In the genomic region with DNA sequence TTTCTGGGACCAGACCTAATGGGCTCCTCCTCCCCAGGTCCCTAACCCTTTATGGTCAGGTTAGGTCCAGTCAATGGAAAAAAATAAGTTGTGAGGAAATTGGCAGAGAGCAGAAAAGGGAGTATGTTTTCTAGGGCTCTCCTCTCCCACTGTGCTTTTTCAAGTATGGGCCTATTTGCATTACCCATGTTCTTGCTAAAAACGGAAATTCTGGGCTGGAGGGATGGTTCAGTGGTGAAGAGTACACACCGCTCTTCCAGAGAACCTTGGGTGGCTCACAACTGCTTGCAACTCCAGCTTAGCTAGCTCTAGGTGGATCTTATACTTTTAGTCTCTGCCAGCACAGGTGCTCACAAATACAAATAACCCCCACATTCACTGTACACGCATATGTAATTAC, we compare ENCODE assay signal across 21 mouse cellular contexts. TPM values are rescaled to one million over a fixed set of nuclear protein-coding genes. Genes with fewer than 3 reads are reported as not detected.
A peak's percentile ranks its signal among the peaks of the same experiment; 100 is the strongest.
DNase-seq lines count a peak whose midpoint lies in the region; ATAC-seq and TF ChIP-seq lines count a peak whose summit lies in the region.
"Had no signal": no experiment of that assay in that cellular context is flagged by ENCODE, and none has a peak within 500 bp of the region (broad histone marks: within the 10 kb centered on the region; RNA-seq: fewer than 3 reads in every experiment).

No protein-coding gene starts in this region.

- ATAC-seq in frontal cortex, adult (ENCODE audit: low TSS enrichment), result peak; percentile 86
- ATAC-seq in liver, embryonic 11.5 days (replicated peaks; ENCODE audit: low FRiP score), result no peak
- peak; percentile 54 for ATAC-seq in lung, postnatal 0 days
- ATAC-seq: activated CD4-positive, CD25-positive, alpha-beta regulatory T cell, adult 4 months; CD4-positive, CD25-positive, alpha-beta regulatory T cell, adult 4 months; Patski had no signal

- H3K4me1 ChIP-seq in liver, embryonic 11.5 days (replicated peaks; ENCODE audit: control insufficient read depth, insufficient read depth, low read length), result no peaks in the 10 kb centered on the region
- H3K4me1 ChIP-seq in lung, postnatal 0 days (ENCODE audit: insufficient read depth, low read depth, low read length), result no peaks in the 10 kb centered on the region; the same call in 1 of the 2 replicates

- 75% methylated on average over 3 of the region's 3 CpGs for WGBS in liver, embryonic 11.5 days
- WGBS in lung, postnatal 0 days, result 63% methylated on average over 3 of the region's 3 CpGs

- no peaks in the 10 kb centered on the region for H3K9me3 ChIP-seq in liver, embryonic 11.5 days (ENCODE audit: control insufficient read depth, low read length)
- no peaks in the 10 kb centered on the region for H3K9me3 ChIP-seq in lung, postnatal 0 days (ENCODE audit: low read length)
- H3K9me3 ChIP-seq: G1E had no signal

- H3K4me3 ChIP-seq in liver, embryonic 11.5 days (ENCODE audit: low read depth, low read length), result no peak overlapping the region
- no peak overlapping the region for H3K4me3 ChIP-seq in lung, postnatal 0 days (ENCODE audit: low read depth, low read length)

- H3K27ac ChIP-seq in liver, embryonic 11.5 days (ENCODE audit: low read depth, low read length), result no peak overlapping the region
- H3K27ac ChIP-seq in lung, postnatal 0 days (ENCODE audit: low read length), result no peak overlapping the region

- H3K27me3 ChIP-seq in liver, embryonic 11.5 days (replicated peaks; ENCODE audit: control insufficient read depth, insufficient read depth, low read length), result no peaks in the 10 kb centered on the region
- H3K27me3 ChIP-seq in lung, postnatal 0 days (replicated peaks; ENCODE audit: insufficient read depth, low read length), result no peaks in the 10 kb centered on the region
- H3K27me3 ChIP-seq: CH12.LX, Patski had no signal

- no peak overlapping the region for H3K9ac ChIP-seq in liver, embryonic 11.5 days (ENCODE audit: low read depth, low read length)
- no peak overlapping the region for H3K9ac ChIP-seq in lung, postnatal 0 days (replicated peaks; ENCODE audit: low read depth)

- TF ChIP-seq CTCF in lung, postnatal 0 days (IDR thresholded peaks at IDR 0.05), result no peak

- H3K36me3 ChIP-seq in liver, embryonic 11.5 days (ENCODE audit: control insufficient read depth, insufficient read depth, low read length), result no peaks in the 10 kb centered on the region
- H3K36me3 ChIP-seq in lung, postnatal 0 days (ENCODE audit: insufficient read depth, low read length), result no peaks in the 10 kb centered on the region
- H3K36me3 ChIP-seq: G1E had no signal

- TF ChIP-seq EP300 in lung, postnatal 0 days (IDR thresholded peaks at IDR 0.05), result no peak

- DNase-seq in frontal cortex, postnatal 14 days (ENCODE audit: low spot score in 2 of 2), result no peak
- peak; percentile 15 for DNase-seq in liver, embryonic 11.5 days (ENCODE audit: low spot score)
- no peak for DNase-seq in liver
- DNase-seq in lung, postnatal 0 days (ENCODE audit: low spot score), result peak; percentile 33
- no peak for DNase-seq in lung, adult 18-20 months
- DNase-seq: adrenal gland, adult 2 months; adrenal gland, adult 8-10 months; adrenal gland, postnatal 10 days; adrenal gland, postnatal 14 days; adrenal gland, postnatal 25 days; adrenal gland, postnatal 36 days; B cell, adult 2 months; cerebellum, adult 11 months; cerebellum, adult 11-12 months; cerebellum, adult 18-20 months had no signal

- H3K4me2 ChIP-seq in liver, embryonic 11.5 days, result no peak overlapping the region
- H3K4me2 ChIP-seq in lung, postnatal 0 days (replicated peaks; ENCODE audit: low read depth, low read length), result no peak overlapping the region

RNA-seq across cellular contexts. Expression of a gene that starts 42.0 kb away (rescaled TPM):
- 37.2 and 38.6 TPM in 2 replicates for polyA plus RNA-seq in liver, embryonic 11.5 days (2014; fragmentation: Nextera tagmentation; extraction: Ambion mirVana)
- polyA plus RNA-seq in lung, postnatal 0 days (2015; fragmentation: Nextera tagmentation; extraction: Ambion mirVana), result 54.1 and 63.7 TPM in 2 replicates

Comparison
In these comparisons a context has a peak if more than half of its experiments do, and no peak if none do; other contexts are left out.
1. DNase-seq: peak in liver, embryonic 11.5 days (single experiment) and lung, postnatal 0 days (single experiment); none in frontal cortex, postnatal 14 days (0 of 2), liver (single experiment) and lung, adult 18-20 months (0 of 2).